Mouse (Mus musculus) limb, embryonic 15.5 days (tissue): Measurements from ENCODE around the gene Trim25. TPM values are rescaled to one million over a fixed set of nuclear protein-coding genes. Genes with fewer than 3 reads are reported as not detected.
A peak's percentile ranks its signal among the peaks of the same experiment; 100 is the strongest.

Source experiments
- ATAC-seq: fragments of 200-750 bp; cut with Nextera tagmentation; 2 replicates; pipeline ENCODE4 v1.8.0; 2017; ENCODE audit warnings: low read depth, moderate TSS enrichment; ENCODE audit not compliant: insufficient number of reproducible peaks, low FRiP score, low TSS enrichment
- H3K27ac ChIP-seq: fragments of 300-500 bp; sonication (generic); 2 replicates; pipeline ENCODE4 v1.5.1; 2015; ENCODE audit warnings: moderate library complexity, mild to moderate bottlenecking, inconsistent platforms
- H3K27me3 ChIP-seq: fragments of 300-500 bp; sonication (generic); 2 replicates; pipeline ENCODE4 v1.6.1; 2015; ENCODE audit warnings: inconsistent platforms
- H3K36me3 ChIP-seq: fragments of 300-500 bp; sonication (generic); 2 replicates; pipeline ENCODE4 v1.6.1; 2015; ENCODE audit warnings: inconsistent platforms
- H3K4me1 ChIP-seq: fragments of 300-500 bp; sonication (generic); 2 replicates; pipeline ENCODE4 v1.6.1; 2015; ENCODE audit warnings: inconsistent platforms
- H3K4me2 ChIP-seq: fragments of 300-500 bp; sonication (generic); 2 replicates; pipeline ENCODE4 v1.6.1; 2015; ENCODE audit warnings: mild to moderate bottlenecking, inconsistent platforms
- H3K4me3 ChIP-seq: fragments of 300-500 bp; sonication (generic); 2 replicates; pipeline ENCODE4 v1.5.1; 2015; ENCODE audit warnings: mild to moderate bottlenecking, inconsistent platforms
- H3K9ac ChIP-seq: fragments of 300-500 bp; sonication (generic); 2 replicates; pipeline ENCODE4 v1.6.1; 2015; ENCODE audit warnings: inconsistent platforms
- H3K9me3 ChIP-seq: fragments of 300-500 bp; sonication (generic); 2 replicates; pipeline ENCODE4 v1.6.1; 2016; ENCODE audit warnings: inconsistent platforms
- WGBS: fragments of 180-500 bp; shearing (Covaris S2); methylation state at CpG from one replicate; pipeline ENCODE4 v1.1.7; 2015; 5-methylcytosine and 5-hydroxymethylcytosine counted together
- polyA plus RNA-seq: library from polyadenylated mRNA; unstranded; fragments of >200 nt; fragmentation: Nextera tagmentation; extraction: Ambion mirVana; gene quantifications from 2 replicates; pipeline ENCODE4 v1.2.1, GENCODE M21; 2015

The Trim25 gene
- polyA plus RNA-seq: 12.0 and 12.6 TPM in 2 replicates

DNA sequence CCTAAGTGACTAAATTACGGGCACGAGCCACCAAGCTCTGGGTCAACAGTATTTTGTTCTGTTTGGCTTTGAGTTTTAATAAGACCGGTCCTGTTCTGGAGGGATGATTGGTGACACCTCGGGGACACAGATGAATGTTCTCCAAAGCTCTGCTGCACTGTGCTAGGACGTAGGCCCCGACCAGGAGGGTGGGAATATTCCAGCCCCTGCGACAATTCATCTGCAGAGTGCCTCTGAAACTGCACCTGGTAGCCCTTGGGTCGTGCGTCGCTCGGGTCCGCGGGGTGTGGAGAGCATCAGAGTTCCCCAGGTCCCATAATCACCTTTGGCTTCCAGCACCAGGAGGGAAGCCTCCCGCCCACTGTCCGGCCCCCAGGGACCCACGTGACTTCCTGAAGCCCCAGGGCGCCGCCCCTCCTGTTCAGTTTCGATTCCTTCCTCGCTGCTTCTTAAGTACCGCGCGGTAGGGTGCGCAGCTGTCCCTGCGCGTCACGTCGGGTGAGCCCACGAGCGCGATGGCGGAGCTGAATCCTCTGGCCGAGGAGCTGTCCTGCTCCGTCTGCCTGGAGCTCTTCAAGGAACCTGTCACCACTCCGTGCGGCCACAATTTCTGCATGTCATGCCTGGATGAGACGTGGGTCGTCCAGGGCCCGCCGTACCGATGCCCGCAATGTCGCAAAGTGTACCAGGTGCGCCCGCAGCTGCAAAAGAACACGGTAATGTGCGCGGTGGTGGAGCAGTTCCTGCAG lies at the start of gene Trim25:
TSS of gene Trim25 (plus strand) at position 403 of the 749 bp plus-strand sequence.
- Histone ChIP-seq H3K4me2 (peak within 1 kb of the TSS; percentile 69), H3K27me3 (peaks cover 19% of the 10 kb centered on the region), H3K4me3 (peak within 1 kb of the TSS; percentile 53), H3K9ac (peak within 1 kb of the TSS; percentile 31), H3K4me1 (peaks cover 13% of the 10 kb centered on the region; the same call in 1 of the 2 replicates), H3K27ac (0 out of 2 replicates have a peak within 1 kb of the TSS, but pooled peaks have one; percentile 23), H3K9me3 (no peaks in the 10 kb centered on the region), H3K36me3 (no peaks in the 10 kb centered on the region)
- WGBS: 3% methylated on average over 48 of the region's 48 CpGs
- peak; percentile 62; the same call in 1 of the 2 replicates for ATAC-seq

DNA sequence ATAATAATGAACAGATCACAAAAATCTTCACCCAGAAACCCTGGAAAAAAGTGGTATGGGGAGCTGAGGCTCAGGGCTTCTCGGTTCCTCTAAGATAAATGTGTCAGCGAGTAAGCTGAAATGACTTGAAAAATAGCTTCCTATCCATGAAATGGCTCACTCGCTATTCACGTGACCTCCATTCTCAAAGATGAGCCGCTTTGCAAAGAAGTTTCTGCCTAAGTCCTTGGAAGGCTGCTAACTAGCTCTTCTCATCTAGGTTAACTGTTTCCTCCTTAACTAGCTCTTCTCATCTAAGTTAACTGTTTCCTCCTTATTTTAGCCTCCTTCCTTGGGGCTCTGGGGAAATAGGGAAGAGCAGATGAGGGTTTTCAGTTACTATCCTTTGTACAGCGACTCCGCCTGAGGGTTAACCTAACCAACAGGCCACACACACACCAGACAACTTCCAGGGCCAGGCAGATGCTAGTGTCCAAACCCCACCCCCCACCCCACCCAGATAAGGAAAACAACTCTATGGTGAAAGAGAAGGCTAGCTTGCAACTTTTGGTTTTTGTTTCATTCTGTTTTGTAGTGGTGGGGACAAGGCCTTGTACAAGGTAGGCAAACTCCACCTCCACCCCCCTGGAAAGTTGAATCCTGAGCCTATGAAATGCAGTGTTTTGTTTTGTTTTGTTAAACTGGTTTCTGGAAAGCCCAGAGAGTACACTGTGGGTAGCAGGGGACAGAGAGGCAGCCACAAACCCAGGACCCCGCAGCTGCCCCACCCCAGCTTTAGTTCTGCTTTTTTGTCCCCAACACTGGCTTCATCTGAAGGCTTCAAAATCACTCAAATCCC lies 49.2 kb upstream of the Trim25 start:
- no peak for ATAC-seq
- Histone ChIP-seq H3K4me1 (no peaks in the 10 kb centered on the region), H3K4me3 (no peak overlapping the region), H3K36me3 (peaks cover 29% of the 10 kb centered on the region), H3K4me2 (no peak overlapping the region), H3K9ac (no peak overlapping the region), H3K27ac (no peak overlapping the region), H3K27me3 (no peaks in the 10 kb centered on the region), H3K9me3 (no peaks in the 10 kb centered on the region)
- WGBS: 86% methylated on average over 8 of the region's 8 CpGs

DNA sequence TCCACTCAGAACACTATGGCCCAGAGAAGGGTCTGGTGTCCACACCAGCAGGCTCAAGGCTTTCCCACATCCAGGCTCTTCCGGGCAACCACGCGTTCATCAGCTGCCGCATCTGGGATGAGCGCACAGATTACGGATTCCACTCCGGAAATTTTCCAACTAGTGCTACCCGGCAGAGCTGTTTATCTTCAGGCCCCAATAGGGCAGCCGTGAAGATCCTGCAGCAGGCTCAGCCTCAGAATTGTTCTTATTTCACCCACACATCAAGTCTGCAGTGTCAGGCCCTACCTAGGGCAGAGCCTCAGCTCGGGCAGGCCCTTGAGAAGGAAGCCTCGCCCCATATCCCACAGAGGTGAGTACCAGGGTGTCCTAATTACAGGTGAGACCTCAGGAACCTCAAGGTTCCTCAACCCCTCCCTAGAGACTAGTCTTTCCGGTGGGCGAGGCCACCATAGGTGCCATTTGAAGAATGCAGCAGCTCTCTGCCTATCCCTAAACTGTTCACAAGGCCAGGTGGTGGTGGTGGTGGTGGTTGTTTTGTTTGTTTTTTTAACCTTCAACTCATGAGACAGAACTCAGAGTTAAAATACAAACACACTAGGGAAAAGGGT lies 48.4 kb upstream of the Trim25 start:
- Histone ChIP-seq H3K4me1 (peaks cover 2% of the 10 kb centered on the region; the same call in 1 of the 2 replicates), H3K4me2 (no peak overlapping the region), H3K27ac (no peak overlapping the region), H3K36me3 (peaks cover 22% of the 10 kb centered on the region), H3K4me3 (no peak overlapping the region), H3K27me3 (no peaks in the 10 kb centered on the region), H3K9me3 (no peaks in the 10 kb centered on the region), H3K9ac (no peak overlapping the region)
- ATAC-seq: no peak
- WGBS: 86% methylated on average over 13 of the region's 13 CpGs

- WGBS: 92% methylated on average over 2 of the region's 2 CpGs
- no peak overlapping the region for H3K4me2 ChIP-seq
These were observed 47.6 kb upstream of the Trim25 start for GRCm38 (mm10) chr11:88951576-88951975.

DNA sequence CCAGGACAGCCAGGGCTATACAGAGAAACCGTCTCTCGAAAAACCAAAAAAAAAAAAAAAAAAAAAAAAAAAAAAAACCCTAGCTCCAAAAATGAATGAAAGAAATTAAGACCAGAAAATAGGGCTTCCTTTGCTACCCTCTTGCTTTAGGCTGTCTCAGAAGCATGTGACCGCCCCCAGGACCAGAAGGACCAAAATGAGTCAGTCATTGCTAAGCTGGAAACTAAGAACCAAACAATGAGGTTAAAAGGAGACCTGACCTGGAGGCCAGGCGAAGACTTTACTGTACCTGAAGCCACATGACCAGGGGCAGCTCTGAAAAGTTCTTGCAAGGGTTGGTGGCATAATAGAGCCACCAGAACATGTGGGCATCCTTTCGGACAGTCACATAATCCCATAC lies 47.1 kb upstream of the Trim25 start:
- no peaks in the 10 kb centered on the region for H3K9me3 ChIP-seq
- peaks cover 16% of the 10 kb centered on the region for H3K36me3 ChIP-seq
- H3K4me1 ChIP-seq: peaks cover 2% of the 10 kb centered on the region; the same call in 1 of the 2 replicates
- no peak overlapping the region for H3K4me2 ChIP-seq
- no peak for ATAC-seq
- no peak overlapping the region for H3K9ac ChIP-seq
- no peak overlapping the region for H3K4me3 ChIP-seq
- 94% methylated on average over 5 of the region's 5 CpGs for WGBS
- no peak overlapping the region for H3K27ac ChIP-seq
- H3K27me3 ChIP-seq: no peaks in the 10 kb centered on the region

More at GRCm38 (mm10) chr11:88951576-88951975, 47.6 kb upstream of the Trim25 start:
- Histone ChIP-seq H3K9me3 (no peaks in the 10 kb centered on the region), H3K27me3 (no peaks in the 10 kb centered on the region), H3K27ac (no peak overlapping the region), H3K9ac (no peak overlapping the region), H3K36me3 (peaks cover 21% of the 10 kb centered on the region), H3K4me1 (peaks cover 2% of the 10 kb centered on the region; the same call in 1 of the 2 replicates), H3K4me3 (no peak overlapping the region)
- no peak for ATAC-seq

DNA sequence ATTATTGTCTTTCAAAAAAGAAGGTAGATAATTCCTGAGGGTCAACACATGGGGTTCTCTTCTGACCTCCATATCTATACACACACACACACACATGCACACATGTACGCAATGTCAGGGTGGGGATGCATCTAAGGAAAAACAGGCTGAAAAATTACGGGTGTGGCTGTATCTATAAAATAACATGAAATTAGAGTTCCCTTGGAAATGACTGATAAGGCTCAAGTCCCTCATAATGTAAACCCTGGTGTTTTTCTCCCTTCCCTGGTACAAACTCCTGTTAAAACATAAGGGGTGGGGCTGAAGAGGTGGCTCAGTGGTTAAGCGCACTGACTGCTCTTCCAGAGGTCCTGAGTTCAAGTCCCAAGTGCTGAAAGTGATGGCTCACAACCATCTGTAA lies 45.6 kb upstream of the Trim25 start:
- H3K9me3 ChIP-seq: no peaks in the 10 kb centered on the region
- no peak overlapping the region for H3K4me2 ChIP-seq
- no peaks in the 10 kb centered on the region for H3K27me3 ChIP-seq
- peaks cover 2% of the 10 kb centered on the region; the same call in 1 of the 2 replicates for H3K4me1 ChIP-seq
- no peak overlapping the region for H3K9ac ChIP-seq
- no peak overlapping the region for H3K4me3 ChIP-seq
- peaks cover 16% of the 10 kb centered on the region for H3K36me3 ChIP-seq
- no peak overlapping the region for H3K27ac ChIP-seq
- 84% methylated on average over 3 of the region's 3 CpGs for WGBS
- no peak for ATAC-seq

- peak overlapping the region; percentile 76 for H3K27ac ChIP-seq
- H3K9ac ChIP-seq: peak overlapping the region; percentile 21; the same call in 1 of the 2 replicates
- WGBS: 2% methylated on average over 4 of the region's 4 CpGs
- no peaks in the 10 kb centered on the region for H3K27me3 ChIP-seq
- H3K36me3 ChIP-seq: peaks cover 9% of the 10 kb centered on the region; the same call in 1 of the 2 replicates
- peak overlapping the region; percentile 49 for H3K4me2 ChIP-seq
- H3K4me1 ChIP-seq: peaks cover 2% of the 10 kb centered on the region; the same call in 1 of the 2 replicates
- ATAC-seq: no peak
- H3K9me3 ChIP-seq: no peaks in the 10 kb centered on the region
- H3K4me3 ChIP-seq: peak overlapping the region; percentile 53
These were observed 44.4 kb upstream of the Trim25 start for GRCm38 (mm10) chr11:88954803-88955202.

DNA sequence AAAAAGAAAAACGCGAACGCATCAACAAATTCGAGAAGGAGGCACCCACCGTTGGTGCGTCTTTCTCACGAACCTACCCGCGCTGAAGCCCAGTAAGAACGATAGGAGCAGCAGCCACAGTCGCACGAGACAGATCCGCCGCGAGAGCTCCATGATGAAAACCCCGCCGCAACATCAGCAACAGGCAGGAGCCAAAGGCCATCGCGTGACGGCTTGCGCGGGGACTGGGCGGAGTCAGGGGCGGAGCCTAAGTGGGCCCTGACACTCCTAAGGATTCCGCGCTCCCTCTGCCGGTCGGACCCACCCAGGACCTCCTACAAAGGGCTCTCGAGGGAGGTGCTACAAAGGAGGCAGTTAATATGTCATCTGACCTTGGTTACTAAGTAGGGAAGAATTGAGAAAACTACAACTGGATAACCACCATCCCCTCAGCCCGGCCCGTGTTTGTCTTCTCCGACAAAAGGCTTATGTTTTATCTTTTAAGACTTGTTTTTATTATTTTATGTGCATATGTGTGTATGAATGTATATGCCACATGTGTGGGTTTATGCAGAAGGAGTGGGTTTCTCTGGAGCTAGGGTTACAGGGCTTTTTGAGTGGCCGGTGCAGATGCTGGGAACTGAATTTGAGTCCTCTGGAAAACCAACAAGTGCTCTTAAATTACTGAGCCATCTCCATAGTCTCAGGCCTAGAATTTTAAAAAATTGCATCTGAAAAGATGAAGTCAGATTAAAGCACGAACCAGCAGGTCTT lies 43.8 kb upstream of the Trim25 start, which contains the start of gene Scpep1:
TSS of gene Scpep1 (minus strand) at position 249 of the 753 bp plus-strand sequence.
- peak within 1 kb of the TSS; percentile 76 for H3K27ac ChIP-seq
- H3K4me2 ChIP-seq: peak within 1 kb of the TSS; percentile 49
- peak within 1 kb of the TSS; percentile 21; the same call in 1 of the 2 replicates for H3K9ac ChIP-seq
- no peaks in the 10 kb centered on the region for H3K9me3 ChIP-seq
- peaks cover 7% of the 10 kb centered on the region; the same call in 1 of the 2 replicates for H3K36me3 ChIP-seq
- peaks cover 2% of the 10 kb centered on the region; the same call in 1 of the 2 replicates for H3K4me1 ChIP-seq
- H3K27me3 ChIP-seq: no peaks in the 10 kb centered on the region
- peak; percentile 93 for ATAC-seq
- 3% methylated on average over 34 of the region's 34 CpGs for WGBS
- peak within 1 kb of the TSS; percentile 53 for H3K4me3 ChIP-seq

DNA sequence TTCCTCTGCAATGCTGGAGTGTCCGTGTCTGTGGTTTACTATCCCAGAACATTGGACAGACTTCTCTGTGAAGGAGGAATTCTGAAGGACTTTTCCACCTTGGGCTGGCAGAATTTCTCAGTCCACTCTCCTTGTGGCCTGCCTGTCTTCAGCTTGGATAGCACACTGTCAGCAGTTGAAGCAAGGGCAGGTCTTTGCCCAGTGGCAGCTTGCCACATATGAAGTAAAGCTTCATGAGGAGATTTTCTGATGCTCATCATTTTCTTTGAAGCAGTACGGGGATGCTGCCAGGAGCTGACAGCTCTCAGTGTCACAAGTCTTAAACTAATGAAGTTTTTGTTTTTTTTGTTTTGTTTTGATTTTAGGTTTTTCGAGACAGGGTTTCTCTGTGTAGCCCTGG lies 40.3 kb upstream of the Trim25 start:
- Histone ChIP-seq H3K4me2 (no peak overlapping the region), H3K9me3 (no peaks in the 10 kb centered on the region), H3K27ac (no peak overlapping the region), H3K9ac (no peak overlapping the region), H3K4me3 (no peak overlapping the region), H3K27me3 (no peaks in the 10 kb centered on the region), H3K36me3 (no peaks in the 10 kb centered on the region), H3K4me1 (peaks cover 2% of the 10 kb centered on the region; the same call in 1 of the 2 replicates)
- WGBS: 81% methylated on average over 3 of the region's 3 CpGs
- ATAC-seq: no peak

DNA sequence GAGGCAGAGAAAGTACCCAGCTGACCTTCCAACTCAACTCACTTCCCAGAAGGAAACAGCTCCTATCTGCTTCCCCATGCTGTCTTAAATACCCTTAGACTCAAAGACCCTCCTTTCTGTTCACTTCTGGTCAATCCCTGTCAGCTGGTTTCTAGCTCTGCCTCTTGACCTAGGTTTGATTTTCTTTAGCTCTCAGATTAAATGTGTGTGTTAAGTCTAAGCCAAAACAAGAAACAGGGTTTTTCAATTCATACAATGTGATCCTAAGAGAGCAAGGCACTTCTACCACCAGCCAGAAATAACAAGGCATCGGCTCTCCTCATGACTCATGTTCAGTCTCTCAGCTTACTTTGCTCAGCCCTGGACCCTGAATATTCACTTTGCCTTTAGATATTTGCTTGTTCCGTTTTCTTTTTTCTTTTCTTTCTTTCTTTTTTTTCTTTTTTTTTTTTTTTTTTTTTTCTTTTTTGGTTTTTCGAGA lies 32.3 kb upstream of the Trim25 start, which contains the start of gene Elobl:
TSS of gene Elobl (minus strand) at position 51 of the 481 bp plus-strand sequence.
- 77% methylated on average over 3 of the region's 3 CpGs for WGBS

More for the DNA sequence above, 32.3 kb upstream of the Trim25 start, which contains the start of gene Elobl:
- no peaks in the 10 kb centered on the region for H3K27me3 ChIP-seq
- H3K4me3 ChIP-seq: no peak within 1 kb of the TSS
- no peak within 1 kb of the TSS for H3K27ac ChIP-seq
- no peak for ATAC-seq
- H3K36me3 ChIP-seq: no peaks in the 10 kb centered on the region
- no peak within 1 kb of the TSS for H3K9ac ChIP-seq
- no peaks in the 10 kb centered on the region for H3K4me1 ChIP-seq
- H3K4me2 ChIP-seq: no peak within 1 kb of the TSS
- no peaks in the 10 kb centered on the region for H3K9me3 ChIP-seq
